Mouse (Mus musculus) spleen, embryonic (tissue): ENCODE measurements around the gene Prune2.

ENCODE experiments used
- CTCF ChIA-PET: fragments of 350-600 bp; sonication (Branson Sonifier 250); formaldehyde crosslinking; loops from one replicate; lab custom pipeline; 2022; lab: Charles Lee

The Prune2 gene

GRCm38 (mm10) chr19:16997915-16998314, 42.0 kb downstream of the Prune2 start:
- CTCF ChIA-PET, result no interaction called here

GRCm38 (mm10) chr19:17006220-17006907, 50.4 kb downstream of the Prune2 start:
- CTCF ChIA-PET, result no interaction called here

GRCm38 (mm10) chr19:17011261-17011995, 55.5 kb downstream of the Prune2 start:
- CTCF ChIA-PET, result no interaction called here

GRCm38 (mm10) chr19:17013085-17013484, 57.2 kb downstream of the Prune2 start:
- CTCF ChIA-PET, result no interaction called here

- CTCF ChIA-PET, result no interaction called here
Measured at GRCm38 (mm10) chr19:17014337-17015124, 58.6 kb downstream of the Prune2 start.

DNA sequence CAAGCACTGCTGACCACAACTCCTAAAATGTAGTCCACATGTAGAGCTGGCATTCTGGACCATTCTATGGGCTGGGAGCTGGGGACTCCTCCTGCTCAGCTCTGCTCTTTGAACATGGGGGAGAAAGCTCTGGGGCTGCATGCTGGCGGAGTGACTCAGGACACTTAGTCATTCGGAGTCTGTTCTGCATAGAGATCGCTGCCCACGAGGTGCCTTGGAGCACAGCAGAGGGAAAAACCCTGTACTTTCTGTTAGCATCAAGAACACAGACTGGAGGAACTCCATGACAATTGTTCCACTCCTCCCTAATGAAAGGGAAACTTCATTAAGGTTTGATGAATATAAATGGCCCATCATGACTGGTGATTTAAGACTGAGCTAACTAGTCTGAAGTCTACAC, 68.8 kb downstream of the Prune2 start:
- CTCF ChIA-PET, result no interaction called here

GRCm38 (mm10) chr19:17030276-17030675, 74.4 kb downstream of the Prune2 start:
- CTCF ChIA-PET, result interaction anchor here (0.6 kb wide), 1 partner anchor 271 kb away, joined by 4 read pairs; no protein-coding TSS in a partner anchor

DNA sequence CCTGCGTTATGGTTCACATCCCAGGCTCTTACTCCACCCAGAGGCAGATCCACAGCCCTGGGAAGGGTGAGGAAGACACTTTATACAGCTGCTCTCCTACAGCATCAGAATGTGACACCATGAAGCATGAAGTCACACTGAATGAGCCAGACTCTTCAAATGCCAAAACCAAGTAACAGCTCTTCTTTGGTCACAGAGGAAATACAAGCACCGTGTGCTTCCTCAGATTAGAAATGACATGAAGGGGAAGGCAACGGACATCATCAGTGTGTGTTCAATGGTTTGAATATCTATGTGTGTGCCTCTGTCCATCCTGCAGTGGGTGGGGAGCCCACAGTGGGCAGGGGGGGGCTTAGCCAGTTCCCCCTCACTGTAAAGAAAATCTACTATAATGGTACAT, 76.4 kb downstream of the Prune2 start:
- CTCF ChIA-PET, result no interaction called here

GRCm38 (mm10) chr19:17046961-17047360, 91.0 kb downstream of the Prune2 start:
- CTCF ChIA-PET, result no interaction called here

- CTCF ChIA-PET, result no interaction called here
Measured at GRCm38 (mm10) chr19:17055892-17056291, 100.0 kb downstream of the Prune2 start.

- CTCF ChIA-PET, result no interaction called here
Measured at GRCm38 (mm10) chr19:17060106-17060505, 104.2 kb downstream of the Prune2 start.

- CTCF ChIA-PET, result no interaction called here
Measured at GRCm38 (mm10) chr19:17064421-17064820, 108.5 kb downstream of the Prune2 start.

DNA sequence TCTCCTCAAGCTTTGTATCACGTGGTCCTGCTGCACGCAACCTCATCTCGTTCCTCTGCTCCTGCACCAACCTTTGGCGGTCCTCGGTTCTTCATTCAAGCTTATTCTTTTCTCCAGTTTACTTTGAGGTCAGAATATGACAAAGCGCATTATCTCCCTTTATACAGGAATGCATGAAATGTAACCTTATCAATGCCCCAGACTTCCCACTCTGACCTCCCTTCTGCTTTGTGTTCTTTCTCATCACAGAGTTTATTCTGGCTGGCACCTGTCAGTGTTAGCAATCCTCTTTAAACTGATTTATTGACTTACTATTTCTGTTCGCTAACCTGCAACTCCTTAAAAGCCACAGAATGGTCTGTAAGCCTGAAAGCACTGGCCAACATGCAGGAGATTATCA, 113.1 kb downstream of the Prune2 start:
- CTCF ChIA-PET, result no interaction called here

DNA sequence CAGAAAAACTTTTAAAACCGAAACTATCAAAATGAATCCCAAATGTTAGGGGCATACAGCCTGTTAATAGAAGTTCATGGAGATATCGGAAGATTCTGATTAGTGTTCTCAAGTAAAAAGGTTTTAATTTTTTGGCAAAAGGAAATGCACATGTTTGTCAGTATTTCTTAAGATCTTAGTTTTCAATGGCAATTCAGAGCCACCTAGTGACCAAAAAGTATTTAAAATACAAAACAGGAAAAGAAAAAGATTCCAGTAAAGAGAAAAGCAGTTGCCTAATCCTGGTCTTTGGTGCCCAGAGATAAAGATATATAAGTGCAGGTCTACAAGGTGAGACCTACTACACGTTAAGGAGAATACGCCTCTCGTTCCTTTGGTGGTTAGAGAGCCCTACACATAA, 115.3 kb downstream of the Prune2 start:
- CTCF ChIA-PET, result no interaction called here

GRCm38 (mm10) chr19:17072245-17072644, 116.3 kb downstream of the Prune2 start:
- CTCF ChIA-PET, result interaction anchor here (0.6 kb wide), 1 partner anchor 269 kb away, joined by 7 read pairs; no protein-coding TSS in a partner anchor

- CTCF ChIA-PET, result no interaction called here
Measured at GRCm38 (mm10) chr19:17078643-17079316, 122.9 kb downstream of the Prune2 start.

- CTCF ChIA-PET, result no interaction called here
Measured at GRCm38 (mm10) chr19:17081382-17081781, 125.5 kb downstream of the Prune2 start.

- CTCF ChIA-PET, result no interaction called here
Measured at GRCm38 (mm10) chr19:17094067-17094466, 138.1 kb downstream of the Prune2 start.

- CTCF ChIA-PET, result no interaction called here
Measured at GRCm38 (mm10) chr19:17096338-17096737, 140.4 kb downstream of the Prune2 start.

DNA sequence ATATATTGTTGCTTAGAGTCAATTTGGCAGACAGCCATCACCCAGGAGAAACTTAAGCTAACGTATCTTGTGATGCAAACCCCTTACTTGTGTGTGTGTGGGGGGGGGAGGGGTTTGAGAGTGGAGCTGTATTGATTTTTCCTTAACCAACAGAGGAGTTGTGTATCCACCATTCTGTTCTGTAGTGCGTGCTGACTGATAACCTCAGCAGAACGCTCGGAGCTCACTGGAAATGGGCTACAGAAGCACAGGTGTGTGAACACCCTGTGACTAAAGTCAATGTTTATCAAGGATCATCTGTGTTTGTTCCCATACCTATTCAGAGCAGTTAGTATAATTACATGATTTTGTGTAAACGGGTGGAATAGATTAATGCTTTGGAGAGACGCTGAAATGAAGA, 141.3 kb downstream of the Prune2 start:
- CTCF ChIA-PET, result no interaction called here

DNA sequence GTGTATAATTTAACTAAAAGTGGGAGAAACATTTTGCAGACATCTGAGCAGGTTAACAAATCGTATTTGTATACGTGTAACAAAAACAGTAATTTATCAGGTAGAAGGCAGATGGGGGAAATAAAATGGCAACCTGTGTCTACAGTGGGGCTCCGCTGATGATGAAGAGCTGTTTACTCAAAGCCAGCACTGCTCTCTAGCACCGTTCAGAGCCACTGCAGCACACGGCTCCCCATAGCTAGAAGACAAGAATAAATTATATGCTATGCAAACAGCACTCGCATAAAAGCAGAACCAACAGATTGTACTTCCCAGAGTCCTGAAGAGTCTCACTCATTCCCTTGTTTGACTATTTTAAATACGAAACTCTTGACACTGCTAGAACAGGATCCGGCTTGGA, 152.9 kb downstream of the Prune2 start:
- CTCF ChIA-PET, result no interaction called here
